Mouse (Mus musculus): ENCODE measurements at regions not wholly inside any gene's neighbourhood (a gene's known extent, or its start where the extent isn't known, plus 50 kb on each side); places are given as distances from the start of the nearest gene placed in this dataset.
A peak's percentile ranks its signal among the peaks of the same experiment; 100 is the strongest.

DNA sequence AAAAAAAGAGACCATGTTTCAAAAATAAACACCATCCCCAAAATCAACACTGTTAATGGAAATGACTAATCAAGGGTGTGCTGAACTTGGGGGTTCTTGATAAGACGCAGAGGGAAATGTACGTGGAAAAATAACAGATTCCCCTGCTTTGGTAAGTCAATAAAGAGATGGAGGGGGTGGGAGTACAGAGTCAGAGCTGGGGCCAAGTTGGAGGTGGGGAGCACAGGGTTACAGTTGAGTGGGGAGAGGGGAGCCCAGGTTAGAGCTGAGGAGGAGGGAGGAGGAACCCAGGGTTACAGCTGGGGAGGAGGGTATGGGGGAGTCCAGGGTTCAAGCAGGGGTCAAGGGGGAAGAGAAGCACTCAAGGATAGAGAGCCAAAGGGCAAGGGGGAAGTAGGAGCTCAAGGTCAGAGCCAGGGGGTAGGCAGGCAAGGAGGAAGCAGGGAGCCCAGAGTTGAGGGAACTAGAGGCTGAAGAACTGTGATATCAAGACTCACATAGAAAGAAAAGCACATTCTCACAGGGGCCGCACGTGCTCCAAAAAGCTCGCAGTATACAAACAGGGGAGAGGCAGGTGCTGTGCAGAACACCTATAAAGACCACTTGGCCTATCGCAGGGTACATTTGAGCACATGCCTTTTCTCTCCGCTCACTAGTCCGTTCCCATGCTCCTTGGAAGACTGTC, 246.4 kb downstream of the Sox9 start:
- no peak for DNase-seq (ENCODE audit: low spot score)

DNA sequence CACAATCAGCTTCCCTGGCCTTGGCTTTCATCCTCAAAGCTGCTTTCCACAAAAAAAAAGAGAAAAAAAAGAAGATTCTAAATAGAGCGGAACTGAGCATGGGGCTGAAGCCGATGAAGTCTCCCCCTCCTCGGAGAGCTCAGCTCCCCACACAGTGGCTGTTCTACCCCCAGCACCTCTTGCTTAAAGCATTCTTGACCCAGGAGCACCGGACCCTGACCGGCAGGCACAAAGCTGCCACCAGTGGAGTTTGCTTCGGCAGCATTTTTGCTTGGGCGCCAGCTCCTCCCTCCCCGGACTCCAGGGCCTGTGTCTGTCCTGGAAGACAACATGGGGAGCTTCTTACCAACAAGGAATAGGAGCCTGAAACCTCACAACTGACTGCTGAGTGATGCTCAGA, 249.4 kb downstream of the Sox9 start:
- DNase-seq (ENCODE audit: low spot score): no peak

DNA sequence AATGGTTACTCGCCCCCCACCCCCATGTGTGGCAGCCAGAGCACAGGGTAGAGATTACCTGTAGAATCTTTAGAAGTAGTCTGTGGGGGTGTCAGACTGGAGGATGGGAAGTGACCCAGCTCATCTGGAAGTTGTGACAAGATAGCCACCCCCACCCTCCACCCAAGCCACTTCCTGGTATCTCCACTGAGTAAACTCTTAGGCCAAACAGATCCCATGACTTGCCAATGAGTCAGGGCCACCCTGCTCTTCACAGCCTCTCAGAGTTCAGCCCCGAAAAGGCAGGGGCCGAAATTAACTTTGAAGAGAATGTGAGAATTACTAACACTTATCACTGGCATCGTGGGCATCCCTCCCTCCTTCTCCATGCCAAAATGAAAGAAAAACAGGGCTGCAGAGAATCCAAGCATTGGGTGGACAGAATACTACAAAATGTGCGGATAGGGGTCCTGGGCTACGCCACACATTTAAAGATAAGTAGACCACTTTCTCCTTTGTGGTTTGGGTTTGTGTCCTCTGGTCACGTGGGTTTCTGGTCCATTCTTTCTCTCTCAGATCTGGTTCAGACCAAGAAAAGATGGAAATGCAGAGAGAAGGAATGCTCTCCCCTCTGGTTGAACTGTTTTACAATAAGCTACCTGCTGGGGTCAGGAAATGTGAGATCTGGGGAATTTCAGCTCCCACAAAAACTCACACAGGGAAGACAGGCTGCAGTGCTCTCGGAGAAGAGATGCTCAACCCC, 250.6 kb downstream of the Sox9 start:
- no peak for DNase-seq (ENCODE audit: low spot score)

DNA sequence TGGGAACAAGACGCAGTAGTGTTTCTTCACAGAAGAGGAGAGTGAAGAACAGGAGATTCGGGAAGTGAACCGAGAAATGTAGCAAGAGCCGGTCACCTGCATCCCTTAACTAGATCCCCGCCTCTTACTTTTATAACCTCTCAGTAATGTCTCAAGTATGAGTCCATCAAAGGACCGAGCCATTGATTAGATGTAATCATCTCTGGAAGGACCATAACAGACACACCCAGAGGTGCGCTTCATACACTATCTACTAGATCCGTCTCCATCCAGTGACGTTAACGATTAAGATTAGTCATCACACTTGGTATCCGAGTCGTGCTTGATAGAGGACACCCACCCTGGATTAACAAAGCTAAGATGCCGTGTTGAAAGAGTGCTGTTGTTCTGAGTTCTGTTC, 252.9 kb downstream of the Sox9 start:
- DNase-seq (ENCODE audit: low spot score): no peak

DNA sequence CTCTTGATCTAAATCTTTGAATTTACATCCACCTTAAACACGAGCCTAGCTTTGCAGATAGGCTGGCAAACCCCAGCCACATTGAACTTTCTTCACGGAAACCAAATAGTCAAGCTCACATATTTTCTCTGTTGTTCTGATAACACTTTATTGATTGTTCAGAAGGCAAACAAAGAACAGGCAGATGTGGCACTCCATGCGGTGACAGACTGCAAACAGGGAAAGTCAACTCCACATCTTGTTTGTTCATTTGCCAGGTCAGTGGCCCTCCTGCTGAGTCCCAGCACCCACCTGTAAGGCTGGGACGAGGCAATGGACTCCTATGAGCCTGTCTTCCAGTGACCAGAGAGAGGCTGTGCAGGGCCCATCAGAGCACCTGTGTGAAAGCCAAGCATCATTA, 255.7 kb downstream of the Sox9 start:
- no peak for DNase-seq (ENCODE audit: low spot score)

DNA sequence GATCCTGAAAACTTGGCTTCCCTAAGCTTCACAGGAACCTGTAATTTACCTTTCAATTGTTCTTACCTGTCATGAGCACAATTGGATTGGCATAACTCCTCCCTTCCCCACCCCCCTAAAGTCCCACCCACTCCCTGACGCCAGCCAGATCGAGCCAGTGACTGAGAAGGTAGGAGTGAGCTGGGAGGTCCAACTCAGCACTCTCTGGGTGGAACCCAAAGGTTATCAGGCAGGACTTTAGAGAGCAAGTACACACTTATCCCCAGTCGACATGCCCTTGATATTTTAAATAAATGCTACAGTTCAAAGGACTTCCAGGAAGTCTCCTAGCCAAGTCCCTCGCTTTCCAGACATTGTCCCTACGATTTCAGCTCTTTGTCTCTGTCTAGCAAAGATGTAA, 260.7 kb downstream of the Sox9 start:
- DNase-seq (ENCODE audit: low spot score): no peak

DNA sequence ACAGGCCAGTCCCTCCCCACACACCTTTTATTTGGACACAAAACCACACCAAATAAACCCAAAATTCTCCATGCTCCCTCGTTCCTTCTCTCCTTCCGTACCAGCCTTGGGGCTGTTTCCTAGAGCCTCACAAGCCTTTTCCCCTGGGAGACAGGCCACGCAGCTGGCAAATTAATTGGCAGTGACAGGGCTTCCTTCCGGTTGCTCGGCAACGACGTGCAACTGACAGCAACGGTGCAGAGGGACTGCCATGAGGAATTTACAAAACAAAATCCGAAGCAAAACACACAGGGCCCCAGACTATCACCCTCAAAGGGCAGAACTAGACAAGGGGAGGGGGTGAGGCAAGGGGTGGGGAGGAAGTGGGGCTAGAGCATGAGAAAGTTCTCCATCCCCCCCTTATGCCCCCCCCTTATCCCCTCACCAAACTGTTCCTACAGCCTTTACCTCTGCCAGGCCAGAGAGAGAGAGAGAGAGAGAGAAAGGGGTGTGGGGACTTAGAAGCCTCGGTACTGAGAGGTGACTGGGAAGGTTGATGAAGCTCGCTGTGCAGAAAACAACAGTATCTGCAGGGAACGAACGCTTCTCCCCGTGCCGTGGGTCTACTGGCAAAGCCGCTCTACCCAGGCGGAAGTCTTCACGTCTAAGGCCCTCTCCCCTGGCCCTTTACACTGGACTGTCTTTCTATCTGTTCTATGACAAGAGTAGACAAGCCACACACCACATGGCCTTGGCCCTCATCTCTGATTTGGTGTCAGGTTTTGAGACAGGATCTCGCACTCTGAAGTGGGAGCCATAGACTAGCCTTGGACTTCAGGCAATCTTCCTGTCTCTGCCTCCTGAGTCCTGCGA, 264.4 kb downstream of the Sox9 start:
- DNase-seq (ENCODE audit: low spot score): peak; percentile 18

DNA sequence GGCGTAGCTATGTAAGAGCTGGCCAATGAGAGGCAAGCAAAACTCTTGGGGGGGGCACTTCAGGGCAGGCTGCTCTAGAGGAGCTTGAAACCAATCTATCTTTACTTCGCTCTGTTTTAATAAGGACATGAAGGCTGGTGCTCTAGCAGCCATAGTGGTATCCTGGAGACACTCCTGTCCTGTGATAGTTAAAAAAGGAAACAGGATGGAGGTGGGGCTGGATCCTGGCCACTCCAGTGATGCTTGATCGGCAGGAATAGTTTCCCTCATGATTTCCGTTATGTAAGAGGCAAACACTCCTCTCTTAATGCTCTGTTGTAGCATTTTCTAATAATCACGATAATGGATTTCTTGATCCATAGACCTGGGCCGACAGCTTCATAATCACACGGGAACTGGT, 266.1 kb downstream of the Sox9 start:
- no peak for DNase-seq (ENCODE audit: low spot score)

DNA sequence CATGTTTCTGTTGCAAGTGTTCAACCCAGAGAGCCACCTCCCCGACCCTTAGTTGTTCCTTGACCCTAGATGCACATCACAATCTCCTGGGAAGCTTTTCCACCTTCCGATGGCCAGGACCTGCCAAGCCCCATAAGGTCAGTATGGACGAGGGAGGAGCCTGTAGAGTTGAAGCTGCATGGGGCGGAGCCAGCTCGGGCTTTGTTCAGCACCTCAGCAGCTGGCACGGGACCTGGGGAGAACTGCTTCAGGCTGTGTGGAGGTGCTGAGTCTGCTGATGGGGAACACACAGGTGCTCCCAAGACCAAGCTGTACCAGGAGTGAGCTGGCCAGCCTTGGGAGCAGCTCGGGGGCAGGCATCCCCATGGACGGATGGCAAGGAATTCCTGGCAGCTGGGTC, 267.6 kb downstream of the Sox9 start:
- no peak for DNase-seq (ENCODE audit: low spot score)

DNA sequence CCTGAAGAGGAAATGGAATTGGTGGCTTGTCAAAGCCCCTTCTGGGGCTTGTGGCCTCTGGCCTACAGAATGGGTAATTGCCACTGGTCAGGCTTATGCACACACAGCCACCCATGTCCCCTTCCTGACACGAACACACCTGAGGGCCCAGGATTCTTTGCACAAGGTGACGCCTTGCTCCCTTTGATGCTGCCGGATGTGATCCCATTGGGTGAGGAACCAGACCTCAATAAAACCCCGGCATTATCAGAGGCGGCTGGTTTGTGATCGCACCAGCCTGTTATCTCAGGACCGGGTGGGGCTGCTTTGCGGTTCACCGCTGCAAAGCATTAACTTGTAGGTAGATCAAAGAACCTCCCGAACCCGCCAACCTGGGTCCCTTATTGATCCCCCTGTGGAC, 270.5 kb downstream of the Sox9 start:
- DNase-seq (ENCODE audit: low spot score): no peak

DNA sequence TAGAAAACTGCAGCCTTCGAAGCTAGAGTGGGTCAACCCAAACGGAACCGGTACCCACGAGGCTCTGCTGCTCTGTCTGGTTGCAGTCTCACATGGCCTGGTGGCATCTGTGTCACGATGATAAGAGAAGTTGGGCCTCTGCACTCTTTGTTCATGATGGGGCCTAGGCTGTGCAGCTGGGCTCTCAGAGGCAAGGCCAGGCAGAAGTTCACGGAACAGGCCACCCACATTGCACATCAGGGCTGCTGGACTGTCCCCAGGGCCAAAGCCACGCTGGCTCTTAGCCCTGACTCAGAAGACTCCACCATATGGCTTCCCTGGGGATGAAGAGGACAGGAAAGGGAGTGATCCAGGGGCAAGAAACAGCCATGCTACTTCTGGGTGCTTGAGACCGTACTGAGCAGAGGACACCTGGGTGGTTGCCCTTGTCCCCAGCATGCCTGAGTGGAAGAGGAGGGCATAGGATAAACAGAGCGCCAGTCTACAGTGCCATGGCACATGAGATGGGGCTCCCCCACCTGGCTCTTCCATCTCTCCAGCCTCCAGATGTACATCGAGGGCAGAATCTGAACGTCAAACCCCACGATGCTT, 274.1 kb downstream of the Sox9 start:
- peak; percentile 15 for DNase-seq (ENCODE audit: low spot score)

DNA sequence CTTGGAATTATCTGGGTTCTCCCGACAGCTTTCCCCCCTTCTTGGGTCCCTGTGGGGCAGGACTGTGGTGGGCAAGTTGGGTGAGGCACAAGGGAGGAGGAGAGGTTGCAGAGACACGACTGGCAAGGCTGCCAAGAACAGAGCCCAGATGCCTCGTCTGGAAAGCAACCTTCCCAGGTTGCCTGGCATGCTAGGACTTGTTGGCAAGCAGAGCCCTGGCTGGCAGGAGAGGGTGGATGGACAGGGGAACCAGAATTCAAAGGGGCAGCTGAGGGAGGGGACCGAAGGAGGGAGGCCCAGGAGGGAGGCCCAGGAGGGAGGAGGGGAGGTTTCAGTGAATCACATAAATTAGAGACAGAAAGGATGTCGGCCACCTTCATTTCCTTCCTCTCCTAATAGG, 274.8 kb downstream of the Sox9 start:
- DNase-seq (ENCODE audit: low spot score): no peak

DNA sequence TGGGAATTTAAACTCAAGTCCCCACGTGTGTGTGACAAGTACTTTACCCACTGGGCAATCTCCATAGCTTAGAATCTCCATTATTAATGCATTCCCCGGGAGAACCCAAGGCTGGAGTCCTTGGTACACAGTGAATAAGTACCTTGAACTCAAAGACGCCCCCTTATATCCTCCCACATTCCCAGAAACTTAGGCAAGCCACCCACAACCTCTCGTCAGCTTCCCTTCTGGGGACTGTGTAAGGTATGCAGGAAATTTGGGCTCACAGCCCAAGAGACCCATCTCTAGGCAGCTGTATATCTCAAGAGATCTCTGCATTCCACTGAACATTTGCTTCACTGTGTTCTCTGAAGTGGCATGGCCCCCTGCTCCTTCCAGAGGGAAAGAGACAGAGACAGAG, 288.3 kb downstream of the Sox9 start:
- no peak for DNase-seq (ENCODE audit: low spot score)

DNA sequence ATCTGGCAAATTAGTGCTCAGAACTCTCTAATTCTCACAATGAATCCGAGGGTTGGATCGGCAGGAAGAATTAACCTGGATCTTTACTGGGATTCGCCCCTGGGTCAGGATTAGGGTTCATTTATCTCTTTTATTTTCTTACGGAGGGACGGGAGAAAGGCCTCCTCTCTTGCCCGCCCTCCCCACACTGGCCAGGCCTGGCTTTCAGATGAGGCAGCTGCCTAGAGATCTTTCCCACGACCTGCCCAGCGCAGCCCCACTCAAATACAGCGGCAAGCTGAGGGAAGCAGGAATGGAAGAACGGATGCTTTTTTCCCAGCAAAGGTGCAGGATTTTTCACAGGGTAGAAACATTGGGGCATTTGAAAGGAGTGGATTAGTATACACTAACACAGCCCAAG, 289.9 kb downstream of the Sox9 start:
- DNase-seq (ENCODE audit: low spot score): no peak

DNA sequence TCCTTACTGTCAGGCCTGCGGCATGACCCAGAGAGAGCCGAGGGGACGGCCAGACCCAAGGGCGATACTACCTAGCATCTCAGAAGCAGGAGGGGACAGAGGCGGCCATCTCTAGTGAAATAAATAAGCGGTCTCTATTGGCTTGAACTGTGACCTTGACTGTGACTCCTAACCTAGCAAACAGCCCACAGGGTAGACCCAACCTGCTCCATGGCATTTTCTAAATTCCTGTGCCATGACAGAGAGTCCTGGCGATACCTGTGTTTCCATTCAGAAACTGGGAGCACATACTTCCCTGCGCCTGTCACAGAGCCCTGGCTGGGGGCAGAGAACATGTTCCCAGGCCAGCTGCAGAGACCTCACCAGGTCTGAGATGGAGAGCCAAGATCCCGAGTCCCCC, 292.3 kb downstream of the Sox9 start:
- DNase-seq (ENCODE audit: low spot score): no peak

DNA sequence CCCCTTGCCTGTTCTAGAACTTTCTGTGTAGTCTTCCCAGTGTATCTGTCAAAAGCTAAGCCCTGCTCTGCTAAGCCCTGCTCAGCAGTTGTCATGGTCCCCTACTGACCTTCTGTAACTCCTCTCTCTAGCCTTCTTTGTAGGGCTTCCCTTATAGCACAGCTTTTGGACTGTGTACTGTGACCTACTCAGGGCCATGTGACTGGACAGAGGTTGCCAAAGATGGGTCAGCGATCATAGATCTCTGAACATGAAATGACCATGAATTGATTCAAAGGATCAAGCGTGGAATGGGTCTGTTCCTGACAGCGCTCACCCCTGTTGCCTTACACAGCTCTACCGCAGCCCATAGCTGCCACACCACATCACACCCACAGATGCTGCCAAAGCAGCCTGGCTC, 294.3 kb downstream of the Sox9 start:
- DNase-seq (ENCODE audit: low spot score): no peak

DNA sequence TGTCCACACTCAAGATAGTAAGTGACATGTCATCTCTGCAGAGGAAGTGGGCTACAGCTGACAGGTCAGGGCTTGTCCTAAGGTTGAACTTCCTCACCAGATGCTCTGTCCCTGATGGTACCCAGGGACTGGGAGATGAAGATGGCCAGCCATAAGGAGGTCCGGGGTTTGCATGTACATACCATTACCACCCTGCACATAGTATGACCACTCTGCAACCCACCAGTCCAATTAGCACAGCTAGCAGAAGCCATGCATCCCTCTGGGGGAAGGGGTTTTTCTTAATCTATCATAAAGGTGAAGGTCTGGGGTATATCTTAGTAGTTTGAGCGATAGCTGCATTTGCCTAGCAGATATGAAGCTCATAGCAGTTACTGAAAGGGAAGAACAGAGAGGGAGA, 298.3 kb downstream of the Sox9 start:
- no peak for DNase-seq (ENCODE audit: low spot score)

DNA sequence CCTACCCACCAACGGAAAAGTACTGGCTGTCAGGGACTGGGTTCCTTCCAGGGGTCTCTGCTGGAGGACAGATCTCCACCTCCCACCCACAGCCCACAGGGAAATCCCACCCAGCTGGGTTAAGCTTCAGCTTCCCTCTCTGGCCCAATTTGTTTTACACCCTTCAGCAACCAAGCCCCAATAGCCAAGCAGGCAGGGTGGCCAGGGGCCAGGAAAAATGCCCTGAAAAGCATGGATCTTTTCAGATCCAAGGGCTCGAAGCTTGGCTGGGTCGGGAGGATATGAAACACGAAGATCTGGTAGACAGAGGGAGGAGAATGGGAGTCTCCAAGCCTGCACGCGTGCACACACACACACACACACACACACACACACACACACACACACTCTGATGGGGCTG, 302.4 kb downstream of the Sox9 start:
- no peak for DNase-seq (ENCODE audit: low spot score)

DNA sequence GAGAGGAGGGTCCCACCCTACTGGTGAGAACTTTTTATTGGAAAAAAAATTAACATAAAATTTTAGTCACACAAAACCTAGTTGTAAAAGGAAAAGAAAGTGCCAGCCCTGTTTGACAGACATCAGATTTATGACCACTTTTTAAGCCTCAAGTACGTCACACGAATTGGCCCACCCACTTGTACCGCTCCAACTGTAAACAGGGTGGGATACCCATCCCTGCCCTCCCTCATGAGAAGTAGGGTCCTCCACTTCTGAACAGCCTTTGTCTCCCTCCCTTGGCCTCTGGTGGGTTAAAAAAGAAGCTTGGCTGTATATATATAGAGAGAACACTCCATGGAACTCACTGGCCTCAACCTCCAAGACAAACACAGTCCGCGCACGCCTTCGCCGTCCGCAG, 303.5 kb downstream of the Sox9 start:
- no peak for DNase-seq (ENCODE audit: low spot score)

DNA sequence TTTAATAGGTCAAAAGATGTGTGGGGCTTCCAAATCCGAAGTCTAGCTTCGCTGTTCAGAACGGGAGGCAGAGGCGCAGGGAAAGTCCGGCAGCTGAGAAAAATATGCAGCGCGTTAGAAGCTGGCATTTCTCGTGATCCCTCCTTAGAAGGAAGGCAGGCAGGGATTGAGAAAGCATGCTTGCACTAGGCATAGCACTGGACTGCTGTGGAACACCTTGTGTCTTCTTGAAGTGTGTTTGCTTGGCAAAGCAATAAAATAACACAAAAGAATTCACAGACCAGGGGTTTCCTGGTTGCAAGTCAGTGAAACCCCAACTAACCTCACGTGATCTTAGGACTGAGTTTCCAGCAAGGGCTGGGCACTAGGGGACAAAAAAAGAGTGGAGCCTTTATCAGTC, 305.1 kb downstream of the Sox9 start:
- no peak for DNase-seq (ENCODE audit: low spot score)

DNA sequence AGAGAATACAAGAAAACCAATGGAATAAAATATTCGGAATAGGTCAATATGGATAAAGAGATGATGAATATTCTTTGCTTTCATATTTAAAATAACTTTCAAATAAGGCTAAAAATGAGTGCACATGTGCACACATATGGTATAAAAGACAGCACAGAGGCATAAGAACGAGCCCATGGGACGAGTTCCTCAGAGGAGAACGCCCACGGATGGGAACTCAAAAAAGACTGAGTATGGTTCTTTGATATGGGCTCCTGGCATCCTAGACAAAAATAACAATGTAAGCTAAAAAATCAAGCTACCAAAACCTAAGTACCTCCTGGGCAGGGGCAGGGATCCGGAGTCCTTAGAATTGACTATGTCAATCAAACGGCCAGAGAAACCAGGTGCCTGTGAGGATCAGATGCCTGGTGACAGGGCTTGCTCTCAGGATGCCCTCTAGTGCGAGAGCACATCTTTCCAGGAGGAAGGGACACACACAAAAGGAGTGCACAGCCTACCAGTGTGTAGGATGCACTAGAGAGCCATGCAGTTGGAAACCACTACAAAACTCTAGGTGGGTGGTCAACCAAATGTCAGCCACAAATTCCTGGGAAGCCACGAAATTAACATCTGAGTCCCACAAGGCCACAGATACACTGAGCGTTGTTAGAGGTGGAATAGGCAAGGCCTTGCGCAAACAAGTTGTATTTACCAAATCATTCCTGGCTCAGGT, 307.8 kb downstream of the Sox9 start:
- DNase-seq (ENCODE audit: low spot score): no peak
